Mouse (Mus musculus) cerebellum, postnatal 25 days (tissue): ENCODE measurements around the gene Bnipl.

ENCODE experiments used
- DNase-seq, 2 experiments: peaks; one replicate each; pipeline ENCODE4 v3.0.0; 2021; ENCODE audit warnings: mixed read lengths in 2 of 2

Gene Bnipl

DNA sequence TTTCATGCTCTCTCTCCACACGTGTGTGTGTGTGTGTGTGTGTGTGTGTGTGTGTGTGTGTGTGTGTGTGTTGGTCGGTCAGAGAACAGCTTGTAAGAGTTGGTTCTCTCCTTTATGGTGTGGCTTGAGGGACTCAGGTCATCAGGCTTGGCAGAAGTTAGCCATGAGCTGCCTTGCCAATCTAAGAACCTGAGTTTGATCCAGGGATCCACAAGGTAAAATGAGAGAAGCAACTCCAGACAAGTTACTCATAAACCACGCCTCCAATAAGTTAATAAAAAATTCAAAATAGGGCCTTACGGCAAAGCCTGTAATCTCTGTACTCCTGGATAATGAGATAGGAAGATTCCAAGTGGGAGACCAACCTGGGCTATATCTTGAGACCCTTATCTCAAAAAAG lies 42.7 kb downstream of the Bnipl start:
- no peak for DNase-seq

DNA sequence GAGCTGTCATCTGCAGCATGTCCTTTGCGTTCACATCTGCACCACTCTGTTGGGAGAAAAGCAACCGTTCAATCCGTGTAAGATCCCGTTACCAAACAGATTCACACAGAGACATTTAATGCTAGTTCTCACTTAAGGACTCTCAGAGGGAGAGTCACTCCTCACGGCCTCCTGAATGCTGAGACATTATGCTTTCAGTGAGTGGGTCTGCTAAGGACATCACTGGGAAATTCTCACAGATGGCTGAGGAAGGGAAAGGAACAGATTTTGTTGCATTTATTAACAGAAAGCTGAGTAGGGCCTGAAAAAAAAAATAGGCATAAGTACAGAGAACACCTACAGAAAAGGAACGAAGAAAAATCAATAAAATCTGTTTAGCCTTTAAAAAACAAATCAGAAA lies 47.1 kb downstream of the Bnipl start:
- DNase-seq, result no peak

DNA sequence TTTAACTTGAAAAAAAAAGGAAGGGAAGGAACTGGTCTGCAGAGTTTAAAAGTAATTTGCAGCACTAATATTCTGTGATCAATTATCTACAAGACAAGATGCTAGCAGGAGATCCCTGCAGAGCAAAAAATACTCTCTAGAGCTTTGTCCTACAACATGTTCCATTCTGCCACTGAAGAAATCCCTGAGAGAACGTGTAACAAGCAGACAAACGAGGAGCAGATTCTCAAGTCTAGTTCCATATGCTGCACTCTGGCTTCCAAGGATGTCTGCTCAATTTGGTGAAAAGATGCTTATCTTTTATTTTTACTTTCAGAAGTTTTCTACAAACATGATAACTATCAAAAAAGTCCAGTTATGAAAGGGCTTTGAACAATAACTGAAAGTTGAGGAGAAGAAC lies 50.4 kb downstream of the Bnipl start:
- no peak for DNase-seq

DNA sequence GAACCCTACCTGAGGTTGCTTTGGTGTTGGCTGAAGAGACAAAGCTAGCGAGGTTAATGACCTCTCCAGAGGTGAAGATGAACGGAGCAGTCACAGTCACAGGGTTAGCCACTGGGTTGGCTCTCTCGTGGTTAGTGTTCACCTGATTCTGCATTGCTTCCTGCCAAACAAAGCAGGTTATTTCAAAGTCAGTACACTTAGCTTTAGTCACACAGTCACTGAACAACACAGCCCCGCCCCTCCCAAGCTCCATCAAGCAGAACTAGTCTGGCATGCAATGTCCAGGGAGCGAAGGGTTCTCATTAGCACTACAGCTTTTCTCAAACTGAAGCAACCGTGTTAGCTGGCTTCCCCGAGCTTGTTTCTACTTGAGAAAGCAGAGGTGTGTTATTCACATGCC lies 50.9 kb downstream of the Bnipl start:
- no peak for DNase-seq

DNA sequence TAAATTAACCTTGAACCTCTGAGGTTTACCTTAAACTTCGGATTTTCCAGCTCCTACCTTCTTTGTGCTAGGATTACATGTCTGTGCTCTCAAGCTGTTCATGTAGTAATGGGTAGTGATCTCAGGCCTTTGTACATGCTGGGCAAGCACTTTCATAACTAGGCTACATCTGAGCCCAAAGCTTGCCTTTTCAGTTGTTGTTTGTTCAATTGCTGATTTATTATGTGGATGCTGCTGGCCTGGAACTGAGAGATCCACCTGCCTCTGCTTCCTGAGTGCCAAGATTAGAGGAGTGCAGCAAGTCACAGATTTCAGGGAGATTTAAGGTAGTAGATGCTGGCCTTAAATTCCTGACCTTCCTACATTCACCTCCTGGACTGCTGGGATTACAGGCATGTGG lies 51.9 kb downstream of the Bnipl start:
- no peak for DNase-seq

DNA sequence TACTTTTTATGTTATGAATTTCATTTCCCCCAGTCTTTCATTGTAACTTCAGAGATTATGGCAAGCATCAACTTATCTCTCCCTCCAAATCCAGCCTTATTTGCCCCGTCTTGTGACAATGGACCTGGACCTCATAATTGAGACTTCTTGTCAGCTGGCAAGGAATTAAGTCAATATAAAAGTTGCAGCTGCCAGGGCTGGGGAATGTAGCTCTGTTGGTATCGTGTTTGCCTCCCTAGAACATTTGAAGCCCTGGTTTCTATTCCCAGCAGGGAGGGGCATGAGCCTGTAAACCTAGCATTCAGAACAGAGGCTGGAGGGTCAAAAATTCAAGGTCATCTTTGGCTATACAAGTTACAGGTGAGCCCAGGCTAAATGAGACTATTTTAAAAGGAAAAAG lies 55.2 kb downstream of the Bnipl start:
- DNase-seq, result no peak

DNA sequence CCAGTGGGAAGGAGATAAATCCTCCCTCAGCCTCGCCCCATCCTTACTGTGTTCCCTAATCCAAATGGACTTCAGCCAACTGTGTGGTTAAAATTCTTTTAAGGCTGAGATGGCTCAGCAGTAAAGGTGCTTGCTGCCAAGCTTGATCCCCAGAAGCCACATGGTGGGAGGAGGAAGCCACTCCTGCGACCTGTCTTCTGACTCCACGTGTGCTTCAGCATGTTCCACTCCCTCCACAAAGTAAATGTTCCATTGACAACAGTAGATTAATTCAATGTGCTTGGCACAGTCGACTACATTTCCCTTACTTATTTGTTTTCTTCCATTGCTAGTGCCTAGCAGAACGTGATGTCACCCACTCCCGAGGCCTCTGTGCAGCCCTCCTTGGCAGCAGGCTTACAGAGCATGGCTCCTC lies 56.3 kb downstream of the Bnipl start:
- DNase-seq, result peak; percentile 42 to 50
